Mouse (Mus musculus): ENCODE data around the gene Snrnp27. TPM values are rescaled to one million over a fixed set of nuclear protein-coding genes. Genes with fewer than 3 reads are reported as not detected.

Gene Snrnp27
- total RNA-seq, 4 experiments from 2014 or later: 48.0 to 60.8 (median 55.4) TPM

Other genes with a start within 250 kb of the Snrnp27 start
- 10 to 100 TPM; 19.3 to 25.6 (median 22.3) TPM for gene C87436, start 246.1 kb downstream of the Snrnp27 start, total RNA-seq (2022)
- gene Pcbp1, start 158.2 kb downstream of the Snrnp27 start, total RNA-seq (2022): 100 to 1,000 TPM; 179 to 184 (median 180) TPM
- gene Asprv1, start 56.4 kb downstream of the Snrnp27 start, total RNA-seq (2022): 1 to 10 TPM; 1.5 to 2.1 (median 2.0) TPM
- gene Mxd1, start 15.4 kb downstream of the Snrnp27 start, total RNA-seq (2022): 10 to 100 TPM; 22.3 to 27.9 (median 24.0) TPM
- gene Gmcl1, start 48.9 kb upstream of the Snrnp27 start, total RNA-seq (2022): 10 to 100 TPM; 30.3 to 34.8 (median 31.3) TPM
- 10 to 100 TPM in 3 of 4 experiments, 1 to 10 TPM in 1; 7.6 to 10.2 (median 10.1) TPM for gene Anxa4, start 109.1 kb upstream of the Snrnp27 start, total RNA-seq (2022)
- gene Aak1, start 165.0 kb upstream of the Snrnp27 start, total RNA-seq (2022): 100 to 1,000 TPM; 363 to 417 (median 388) TPM